Mouse (Mus musculus) adrenal gland, adult 8-10 months (tissue): ENCODE results near the gene Fryl. TPM values are rescaled to one million over a fixed set of nuclear protein-coding genes. Genes with fewer than 3 reads are reported as not detected.

ENCODE experiments used
- DNase-seq: peaks from one replicate; pipeline ENCODE4 v3.0.0; 2022
- total RNA-seq, 4 experiments: library from RNA; stranded (reverse); gene quantifications; 2 replicates each; pipeline ENCODE4 v1.2.4; 2022

Fryl gene
- total RNA-seq, 4 experiments from 2014 or later, result 39.3 to 67.3 (median 51.1) TPM

GRCm38 (mm10) chr5:73192870-73193576 lies 63.4 kb downstream of the Fryl start:
- DNase-seq, result no peak

GRCm38 (mm10) chr5:73191765-73192164 lies 64.7 kb downstream of the Fryl start:
- DNase-seq, result no peak

GRCm38 (mm10) chr5:73190164-73190563 lies 66.3 kb downstream of the Fryl start:
- DNase-seq, result no peak

GRCm38 (mm10) chr5:73189443-73190160 lies 66.8 kb downstream of the Fryl start:
- no peak for DNase-seq

GRCm38 (mm10) chr5:73188576-73188975 lies 67.8 kb downstream of the Fryl start:
- no peak for DNase-seq

- DNase-seq, result no peak
Observed at GRCm38 (mm10) chr5:73188164-73188563, 68.3 kb downstream of the Fryl start.

- no peak for DNase-seq
Observed at GRCm38 (mm10) chr5:73186912-73187311, 69.5 kb downstream of the Fryl start.

GRCm38 (mm10) chr5:73185424-73185823 lies 71.0 kb downstream of the Fryl start:
- no peak for DNase-seq

- DNase-seq, result no peak
Observed at GRCm38 (mm10) chr5:73182701-73183447, 73.5 kb downstream of the Fryl start.

- no peak for DNase-seq
Observed at GRCm38 (mm10) chr5:73182191-73182590, 74.2 kb downstream of the Fryl start.

GRCm38 (mm10) chr5:73176294-73176693 lies 80.1 kb downstream of the Fryl start:
- DNase-seq, result no peak

- no peak for DNase-seq
Observed at GRCm38 (mm10) chr5:73175377-73176147, 80.9 kb downstream of the Fryl start.

GRCm38 (mm10) chr5:73171876-73172480 lies 84.4 kb downstream of the Fryl start:
- no peak for DNase-seq

GRCm38 (mm10) chr5:73171203-73171602 lies 85.2 kb downstream of the Fryl start:
- no peak for DNase-seq

- DNase-seq, result no peak
Observed at GRCm38 (mm10) chr5:73168769-73169272, 87.6 kb downstream of the Fryl start.

- no peak for DNase-seq
Observed at GRCm38 (mm10) chr5:73167976-73168768, 88.2 kb downstream of the Fryl start.

- no peak for DNase-seq
Observed at GRCm38 (mm10) chr5:73163970-73164369, 92.4 kb downstream of the Fryl start.

- DNase-seq, result no peak
Observed at GRCm38 (mm10) chr5:73162492-73162891, 93.9 kb downstream of the Fryl start.

GRCm38 (mm10) chr5:73160440-73160839 lies 96.0 kb downstream of the Fryl start:
- DNase-seq, result no peak

GRCm38 (mm10) chr5:73157502-73157901 lies 98.9 kb downstream of the Fryl start:
- no peak for DNase-seq

- no peak for DNase-seq
Observed at GRCm38 (mm10) chr5:73157009-73157408, 99.4 kb downstream of the Fryl start.
